Mouse (Mus musculus) lung, embryonic 16.5 days (tissue): ENCODE results near the gene Dlec1. TPM values are rescaled to one million over a fixed set of nuclear protein-coding genes. Genes with fewer than 3 reads are reported as not detected.

Experiments
- ATAC-seq: fragments of 200-750 bp; cut with Nextera tagmentation; 2 replicates; pipeline ENCODE4 v1.8.0; 2017; ENCODE audit warnings: low read depth, mild to moderate bottlenecking, moderate library complexity
- H3K27ac ChIP-seq: fragments of 300-500 bp; sonication (generic); 2 replicates; pipeline ENCODE4 v1.5.1; 2014; ENCODE audit warnings: mild to moderate bottlenecking, control low read depth, low read length
- H3K27me3 ChIP-seq: fragments of 300-500 bp; sonication (generic); 2 replicates; pipeline ENCODE4 v1.6.1; 2014; ENCODE audit warnings: low read depth, low read length, mixed read lengths; ENCODE audit not compliant: control insufficient read depth, insufficient read depth
- H3K36me3 ChIP-seq: fragments of 300-500 bp; sonication (generic); 2 replicates; pipeline ENCODE4 v1.6.1; 2014; ENCODE audit warnings: low read length; ENCODE audit not compliant: control insufficient read depth, insufficient read depth
- H3K4me1 ChIP-seq: fragments of 300-500 bp; sonication (generic); replicated peaks from 2 replicates; pipeline ENCODE4 v1.6.1; 2014; ENCODE audit warnings: low read length, mixed read lengths; ENCODE audit not compliant: control insufficient read depth, insufficient read depth
- H3K4me2 ChIP-seq: fragments of 300-500 bp; sonication (generic); 2 replicates; pipeline ENCODE4 v1.6.1; 2014; ENCODE audit warnings: low read depth, low read length, control low read depth
- H3K4me3 ChIP-seq: fragments of 300-500 bp; sonication (generic); 2 replicates; pipeline ENCODE4 v1.5.1; 2014; ENCODE audit warnings: mild to moderate bottlenecking, low read length, control low read depth
- H3K9ac ChIP-seq: fragments of 300-500 bp; sonication (generic); 2 replicates; pipeline ENCODE4 v1.6.1; 2014; ENCODE audit warnings: low read length, control low read depth
- H3K9me3 ChIP-seq: fragments of 300-500 bp; sonication (generic); 2 replicates; pipeline ENCODE4 v1.6.1; 2016; ENCODE audit warnings: low read length; ENCODE audit not compliant: control insufficient read depth
- WGBS: fragments of 180-500 bp; shearing (Covaris S2); extraction: QIAGEN DNeasy Blood & Tissue Kit; methylation state at CpG from one replicate; pipeline ENCODE4 v1.1.7; 2014; 5-methylcytosine and 5-hydroxymethylcytosine counted together
- polyA plus RNA-seq: library from polyadenylated mRNA; unstranded; fragments of >200 nt; fragmentation: Nextera tagmentation; extraction: Ambion mirVana; gene quantifications from 2 replicates; pipeline ENCODE4 v1.2.1, GENCODE M21; 2015

Gene Dlec1
- polyA plus RNA-seq, 1 experiment from 2014 or later = 2.1 TPM

DNA sequence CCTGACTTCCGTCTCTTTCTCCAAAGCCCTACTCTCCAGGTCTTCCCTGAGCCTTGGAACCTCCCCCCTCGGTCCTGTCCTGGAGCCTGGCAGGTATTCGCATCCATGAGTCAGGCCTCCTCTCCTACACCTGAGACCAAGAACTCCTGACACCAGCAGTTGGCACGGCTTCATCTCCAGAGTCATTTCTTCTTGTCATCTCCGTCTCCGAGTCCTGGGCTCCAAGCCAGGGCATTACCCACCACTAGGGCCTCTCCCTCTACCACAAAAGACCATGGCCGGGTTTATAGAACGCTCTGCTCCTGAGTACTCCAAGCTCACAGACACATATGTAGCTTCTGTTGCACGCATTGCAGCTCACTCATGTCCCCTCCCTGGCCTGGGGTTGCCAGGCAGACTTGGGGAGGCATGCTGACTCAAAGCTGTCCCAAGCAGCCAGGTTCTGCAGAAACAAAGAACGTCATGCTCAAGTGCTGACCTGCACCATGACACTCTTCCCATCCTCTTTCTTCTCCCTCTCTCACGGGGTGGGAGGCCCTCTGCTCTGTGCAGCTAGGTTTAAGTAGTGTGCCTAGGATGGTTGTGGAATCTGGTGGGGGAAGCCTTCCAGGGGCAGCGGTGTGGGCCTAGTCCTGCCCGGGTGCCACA lies 7.7 kb upstream of the Dlec1 start:
- H3K4me2 ChIP-seq = no peak overlapping the region
- WGBS = 66% methylated on average over 13 of the region's 13 CpGs

DNA sequence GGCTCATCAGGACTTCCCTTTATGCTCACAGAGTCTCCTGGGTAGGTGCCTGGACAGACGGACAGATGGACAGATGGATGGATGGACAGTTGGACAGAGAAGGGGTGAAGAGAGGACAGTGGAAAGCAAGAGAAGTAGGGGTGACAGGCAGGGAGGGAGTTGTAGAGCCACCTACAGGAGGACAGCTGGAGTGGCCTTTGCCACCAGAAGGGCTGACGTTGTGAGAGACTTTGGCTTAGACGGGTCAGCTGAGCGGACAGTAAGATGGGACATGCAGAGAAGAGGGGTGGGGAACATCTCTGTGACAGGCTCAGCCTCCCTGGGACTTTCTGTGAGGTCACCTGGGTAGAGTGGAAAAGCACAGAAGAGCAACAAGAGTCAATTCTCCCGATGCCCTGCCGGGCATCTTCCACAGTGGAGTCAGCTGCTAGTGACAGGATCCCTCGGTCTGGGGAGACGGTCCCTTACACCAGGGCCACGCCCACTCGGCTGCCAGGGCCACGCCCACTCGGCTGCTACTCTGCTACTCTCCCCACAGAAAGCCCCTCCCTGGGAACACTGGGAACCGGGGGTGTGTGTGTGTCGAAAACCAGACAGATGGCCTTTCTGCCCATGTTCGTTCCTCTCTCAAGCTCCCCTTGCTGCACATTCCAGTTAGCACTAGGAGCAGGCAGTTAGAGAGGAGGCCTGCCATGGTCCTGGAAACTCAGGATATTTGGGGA lies 1.9 kb upstream of the Dlec1 start:
- H3K4me2 ChIP-seq = no peak overlapping the region
- H3K27ac ChIP-seq = no peak overlapping the region
- ATAC-seq = no peak
- H3K4me3 ChIP-seq = no peak overlapping the region
- H3K27me3 ChIP-seq = no peaks in the 10 kb centered on the region
- H3K4me1 ChIP-seq = peaks cover 10% of the 10 kb centered on the region
- no peak overlapping the region for H3K9ac ChIP-seq
- H3K9me3 ChIP-seq = no peaks in the 10 kb centered on the region
- 14% methylated on average over 15 of the region's 15 CpGs for WGBS
- H3K36me3 ChIP-seq = no peaks in the 10 kb centered on the region

More for the DNA sequence above, 7.7 kb upstream of the Dlec1 start:
- Histone ChIP-seq H3K9ac (no peak overlapping the region), H3K4me3 (no peak overlapping the region), H3K4me1 (peaks cover 27% of the 10 kb centered on the region), H3K27me3 (peaks cover 4% of the 10 kb centered on the region; the same call in 1 of the 2 replicates), H3K27ac (no peak overlapping the region), H3K36me3 (no peaks in the 10 kb centered on the region), H3K9me3 (no peaks in the 10 kb centered on the region)
- no peak for ATAC-seq

DNA sequence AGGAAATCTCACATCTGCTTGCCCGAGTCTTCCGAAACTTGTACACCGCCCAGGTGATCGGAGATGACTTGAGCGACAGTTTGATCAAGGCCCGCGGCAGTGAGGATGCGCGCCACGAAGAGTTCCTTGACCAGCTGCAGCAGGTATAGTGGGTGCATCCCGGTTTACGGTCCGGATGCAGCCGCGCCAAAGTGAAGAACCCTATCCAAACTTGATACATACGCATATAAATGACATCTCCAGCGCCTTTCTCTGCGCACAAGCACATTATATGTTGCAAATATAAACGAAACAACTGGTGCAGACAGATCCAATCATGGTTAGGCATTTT lies 470 bp downstream of the Dlec1 start:
- peak overlapping the region; percentile 60 for H3K4me3 ChIP-seq
- peaks cover 9% of the 10 kb centered on the region for H3K4me1 ChIP-seq
- no peaks in the 10 kb centered on the region for H3K27me3 ChIP-seq
- no peaks in the 10 kb centered on the region for H3K9me3 ChIP-seq
- no peak for ATAC-seq
- peak overlapping the region; percentile 93 for H3K4me2 ChIP-seq
- H3K27ac ChIP-seq = no peak overlapping the region
- WGBS = 3% methylated on average over 19 of the region's 19 CpGs
- no peaks in the 10 kb centered on the region for H3K36me3 ChIP-seq
- H3K9ac ChIP-seq = peak overlapping the region; percentile 51

DNA sequence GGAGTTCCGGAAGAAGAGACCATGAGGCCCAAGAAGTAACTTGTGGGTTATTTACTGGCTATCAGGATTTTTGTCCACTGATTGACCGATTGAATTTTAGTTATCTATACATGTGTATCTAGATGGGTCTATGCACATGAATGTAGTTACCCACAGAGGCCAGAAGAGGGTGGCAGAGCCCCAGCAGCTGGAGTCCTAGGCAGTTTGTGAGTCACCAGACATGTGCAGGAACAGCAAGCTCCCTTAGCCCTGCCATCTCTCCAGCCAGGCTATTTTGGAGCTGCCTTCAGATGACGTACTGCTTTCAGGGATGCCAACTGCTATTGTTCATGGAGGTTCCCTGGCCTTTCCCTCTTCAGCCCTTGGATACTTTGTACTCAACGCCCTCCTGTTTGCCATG lies 5.3 kb downstream of the Dlec1 start:
- H3K9me3 ChIP-seq = no peaks in the 10 kb centered on the region
- H3K36me3 ChIP-seq = no peaks in the 10 kb centered on the region
- no peak overlapping the region for H3K9ac ChIP-seq
- H3K4me2 ChIP-seq = no peak overlapping the region
- H3K4me3 ChIP-seq = no peak overlapping the region
- peaks cover 6% of the 10 kb centered on the region; the same call in 1 of the 2 replicates for H3K4me1 ChIP-seq
- H3K27ac ChIP-seq = no peak overlapping the region
- 84% methylated on average over 4 of the region's 4 CpGs for WGBS
- no peak for ATAC-seq
- H3K27me3 ChIP-seq = no peaks in the 10 kb centered on the region

DNA sequence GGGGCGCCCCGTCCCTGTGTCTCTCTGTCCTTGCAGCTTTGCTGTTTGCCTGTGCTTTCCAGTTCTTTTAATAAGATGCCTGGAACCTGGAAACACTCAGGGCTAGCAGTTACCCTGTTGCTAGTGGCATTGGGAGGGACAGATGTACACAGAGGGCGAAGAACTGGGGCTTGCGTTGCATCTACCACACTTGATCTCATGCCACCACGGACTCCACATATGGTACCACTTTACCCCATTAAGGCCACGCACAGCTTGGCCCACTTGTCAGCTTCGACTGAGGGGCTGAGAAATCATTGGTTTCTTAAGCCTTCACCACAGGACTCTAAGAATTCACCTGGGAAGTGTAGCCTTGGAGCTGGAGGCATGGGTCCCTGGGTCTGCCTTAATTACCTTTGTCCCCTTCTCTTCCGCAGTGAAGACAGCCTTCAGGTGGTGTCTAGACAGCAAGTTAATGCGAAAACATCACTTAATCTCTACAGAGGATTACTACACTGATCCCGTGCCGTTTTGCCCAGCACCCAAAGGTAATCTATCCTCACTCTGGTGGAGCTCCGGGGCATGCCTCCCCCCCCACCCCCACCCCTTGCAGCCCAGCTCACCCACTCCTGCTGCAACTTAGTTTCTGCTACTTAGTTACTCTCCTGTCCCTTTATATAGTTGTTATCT lies 7.5 kb downstream of the Dlec1 start:
- Histone ChIP-seq H3K4me3 (no peak overlapping the region), H3K27me3 (no peaks in the 10 kb centered on the region), H3K27ac (no peak overlapping the region), H3K36me3 (no peaks in the 10 kb centered on the region), H3K9ac (no peak overlapping the region), H3K4me1 (peaks cover 2% of the 10 kb centered on the region; the same call in 1 of the 2 replicates), H3K4me2 (no peak overlapping the region), H3K9me3 (no peaks in the 10 kb centered on the region)
- ATAC-seq = no peak
- 50% methylated on average over 12 of the region's 12 CpGs for WGBS

DNA sequence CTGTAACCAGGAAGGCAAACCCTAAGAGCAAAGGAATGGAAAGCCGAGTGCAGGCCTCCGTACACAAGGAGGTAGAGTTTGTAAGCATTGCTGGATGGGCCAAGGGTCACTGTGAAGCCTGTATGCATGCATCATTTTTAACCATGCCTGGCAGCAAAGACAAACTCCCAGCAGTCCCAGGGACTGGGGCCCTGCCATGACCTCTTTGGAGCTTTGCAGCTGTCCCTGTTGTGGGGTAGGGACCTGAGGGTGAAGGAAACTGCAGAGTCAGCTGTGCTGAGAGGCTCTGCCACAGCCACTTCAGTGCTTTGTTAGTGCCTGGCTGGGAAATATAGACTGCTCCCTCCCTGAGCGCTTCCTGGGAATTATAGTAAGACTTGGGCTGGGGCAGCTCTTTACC lies 8.4 kb downstream of the Dlec1 start:
- WGBS = 30% methylated on average over 3 of the region's 3 CpGs
- Histone ChIP-seq H3K4me2 (no peak overlapping the region), H3K9ac (no peak overlapping the region), H3K36me3 (no peaks in the 10 kb centered on the region), H3K27me3 (no peaks in the 10 kb centered on the region), H3K9me3 (no peaks in the 10 kb centered on the region), H3K27ac (no peak overlapping the region), H3K4me1 (peaks cover 2% of the 10 kb centered on the region; the same call in 1 of the 2 replicates), H3K4me3 (no peak overlapping the region)
- no peak for ATAC-seq

DNA sequence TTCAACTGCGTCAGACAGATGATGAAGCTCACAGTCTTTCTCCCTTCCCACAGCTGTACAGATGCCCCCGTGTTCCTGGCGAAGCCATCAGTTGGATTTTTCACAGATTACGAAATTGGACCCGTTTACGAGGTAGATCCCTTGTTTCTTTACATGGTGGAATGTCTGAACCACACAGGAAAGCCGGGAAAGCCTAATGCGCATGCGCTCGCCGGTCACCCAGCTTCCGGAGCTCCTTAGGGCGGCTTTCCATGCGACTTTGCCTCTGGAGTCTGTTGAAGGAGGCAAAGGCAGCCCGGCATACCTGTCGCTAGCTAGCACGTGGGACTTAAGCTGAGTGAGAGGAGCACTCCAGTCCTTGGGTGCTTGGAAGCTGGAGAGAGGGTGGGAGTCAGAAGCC lies 12.6 kb downstream of the Dlec1 start:
- 77% methylated on average over 17 of the region's 17 CpGs for WGBS

DNA sequence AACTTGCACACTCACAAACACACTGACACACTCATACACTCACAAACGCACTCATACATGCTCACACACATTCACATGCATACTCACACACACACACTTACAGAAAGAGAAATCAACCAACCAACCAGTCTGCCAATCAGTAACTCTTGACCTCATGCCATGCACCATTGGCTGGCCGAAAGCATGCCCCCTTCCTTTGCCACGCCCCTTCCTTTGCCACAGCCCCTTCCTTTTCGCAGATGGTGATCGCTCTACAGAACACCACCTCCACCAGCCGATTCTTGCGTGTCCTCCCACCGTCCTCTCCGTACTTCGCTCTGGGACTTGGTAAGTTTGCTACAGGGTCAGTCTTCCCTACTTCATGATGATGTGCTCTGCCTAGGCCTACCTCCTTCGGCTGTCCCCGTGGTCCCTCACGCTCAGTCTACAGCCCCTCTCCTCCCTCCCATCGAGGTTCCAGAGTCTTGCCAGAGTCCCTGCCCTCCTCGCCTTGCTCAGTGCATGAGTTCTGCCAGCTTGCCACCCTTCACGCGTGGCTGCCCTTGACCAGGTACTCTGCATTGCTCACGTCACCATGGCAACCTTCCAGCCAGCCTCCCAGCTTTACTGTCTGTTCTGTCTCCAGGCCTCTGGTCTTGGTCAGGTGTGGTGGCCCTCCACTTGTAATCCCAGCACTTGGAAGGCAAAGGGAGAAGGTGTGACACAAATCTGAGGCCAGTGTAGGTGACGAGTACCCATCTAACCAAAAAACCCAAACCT lies 17.3 kb downstream of the Dlec1 start:
- WGBS = 83% methylated on average over 19 of the region's 19 CpGs
- Histone ChIP-seq H3K4me2 (no peak overlapping the region), H3K36me3 (no peaks in the 10 kb centered on the region), H3K4me1 (no peaks in the 10 kb centered on the region), H3K4me3 (no peak overlapping the region), H3K27me3 (no peaks in the 10 kb centered on the region), H3K27ac (no peak overlapping the region), H3K9ac (no peak overlapping the region), H3K9me3 (no peaks in the 10 kb centered on the region)
- ATAC-seq = no peak

More for the DNA sequence above, 12.6 kb downstream of the Dlec1 start:
- Histone ChIP-seq H3K9me3 (no peaks in the 10 kb centered on the region), H3K27me3 (no peaks in the 10 kb centered on the region), H3K4me2 (no peak overlapping the region), H3K36me3 (no peaks in the 10 kb centered on the region), H3K9ac (no peak overlapping the region), H3K4me3 (no peak overlapping the region), H3K4me1 (peaks cover 2% of the 10 kb centered on the region; the same call in 1 of the 2 replicates), H3K27ac (no peak overlapping the region)
- ATAC-seq = no peak

DNA sequence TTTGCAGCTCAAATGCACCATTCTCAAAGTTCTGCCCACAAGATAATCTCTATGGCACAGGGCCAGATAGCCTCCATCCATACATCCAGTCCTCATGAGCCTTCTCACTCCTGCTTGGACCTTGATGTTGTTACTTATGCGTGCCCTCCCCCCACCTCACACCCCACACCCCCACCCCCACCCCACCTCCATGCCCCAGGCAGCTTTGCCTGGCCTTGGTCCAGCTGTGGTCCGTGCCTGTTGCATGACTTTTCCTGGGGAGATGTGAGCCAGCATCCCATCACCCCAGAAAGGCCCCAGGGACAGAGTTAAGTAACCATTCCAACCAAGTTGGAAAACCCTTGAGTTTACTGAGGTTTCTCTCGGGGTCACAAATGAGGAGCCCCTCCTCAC lies 17.9 kb downstream of the Dlec1 start:
- no peak overlapping the region for H3K4me3 ChIP-seq
- H3K36me3 ChIP-seq = no peaks in the 10 kb centered on the region
- no peak overlapping the region for H3K9ac ChIP-seq
- WGBS = 62% methylated on average over 3 of the region's 3 CpGs
- no peak for ATAC-seq
- H3K9me3 ChIP-seq = no peaks in the 10 kb centered on the region
- no peak overlapping the region for H3K4me2 ChIP-seq
- H3K4me1 ChIP-seq = no peaks in the 10 kb centered on the region
- no peak overlapping the region for H3K27ac ChIP-seq
- H3K27me3 ChIP-seq = no peaks in the 10 kb centered on the region
